Mouse (Mus musculus) common myeloid progenitor, adult 5-6 weeks (primary cell): ENCODE measurements around the gene Ncor1. TPM values are rescaled to one million over a fixed set of nuclear protein-coding genes. Genes with fewer than 3 reads are reported as not detected.
A peak's percentile ranks its signal among the peaks of the same experiment; 100 is the strongest.
"Not testable (repeated sequence)": the region's sequence is repeated elsewhere in the genome, so short reads cannot be mapped to it uniquely, and the experiment has no call there.

Source experiments
- ATAC-seq: replicated peaks from 2 replicates; pipeline ENCODE4 v1.8.0; 2016; ENCODE audit warnings: low read depth, mild to moderate bottlenecking, moderate TSS enrichment, inconsistent platforms; ENCODE audit not compliant: poor library complexity, severe bottlenecking
- total RNA-seq: library from RNA; stranded (forward); fragments of 200-1000, 187-1606 nt; gene quantifications from 2 replicates; pipeline ENCODE4 v1.2.3, GENCODE M21; 2017

Gene Ncor1
- total RNA-seq, 1 experiment from 2014 or later = 349 TPM

- 0 out of 2 replicates have a peak, but pooled peaks have one; percentile 11 for ATAC-seq
Observed at GRCm38 (mm10) chr11:62387608-62388330, 70.6 kb downstream of the Ncor1 start.

GRCm38 (mm10) chr11:62377202-62377851, 81.0 kb downstream of the Ncor1 start:
- not testable (repeated sequence) for ATAC-seq

GRCm38 (mm10) chr11:62371776-62372175, 86.6 kb downstream of the Ncor1 start:
- ATAC-seq = no peak

- ATAC-seq = no peak
Observed at GRCm38 (mm10) chr11:62369924-62370323, 88.4 kb downstream of the Ncor1 start.

GRCm38 (mm10) chr11:62366879-62367278, 91.5 kb downstream of the Ncor1 start:
- ATAC-seq = no peak

- no peak for ATAC-seq
Observed at GRCm38 (mm10) chr11:62355216-62355615, 103.1 kb downstream of the Ncor1 start.

- ATAC-seq = no peak
Observed at GRCm38 (mm10) chr11:62351948-62352347, 106.4 kb downstream of the Ncor1 start.

GRCm38 (mm10) chr11:62343002-62343401, 115.3 kb downstream of the Ncor1 start:
- ATAC-seq = no peak

GRCm38 (mm10) chr11:62332228-62332627, 126.1 kb downstream of the Ncor1 start:
- ATAC-seq = no peak

- no peak for ATAC-seq
Observed at GRCm38 (mm10) chr11:62331141-62331540, 127.2 kb downstream of the Ncor1 start.

GRCm38 (mm10) chr11:62323659-62324058, 134.7 kb downstream of the Ncor1 start:
- ATAC-seq = no peak

- no peak for ATAC-seq
Observed at GRCm38 (mm10) chr11:62320097-62320496, 138.2 kb downstream of the Ncor1 start.

GRCm38 (mm10) chr11:62317746-62318145, 140.6 kb downstream of the Ncor1 start:
- no peak for ATAC-seq

- ATAC-seq = no peak
Observed at GRCm38 (mm10) chr11:62314984-62315383, 143.4 kb downstream of the Ncor1 start.

GRCm38 (mm10) chr11:62309296-62309695, 149.0 kb downstream of the Ncor1 start:
- ATAC-seq = no peak

- ATAC-seq = no peak
Observed at GRCm38 (mm10) chr11:62305866-62306265, 152.5 kb downstream of the Ncor1 start.

- no peak for ATAC-seq
Observed at GRCm38 (mm10) chr11:62298883-62299282, 159.5 kb downstream of the Ncor1 start.

GRCm38 (mm10) chr11:62294121-62294520, 164.2 kb downstream of the Ncor1 start:
- ATAC-seq = no peak

GRCm38 (mm10) chr11:62287700-62288099, 170.6 kb downstream of the Ncor1 start:
- no peak for ATAC-seq

GRCm38 (mm10) chr11:62285020-62285419, 173.3 kb downstream of the Ncor1 start:
- no peak for ATAC-seq

GRCm38 (mm10) chr11:62284020-62284419, 174.3 kb downstream of the Ncor1 start:
- ATAC-seq = not testable (repeated sequence)

GRCm38 (mm10) chr11:62281601-62281997, 176.7 kb downstream of the Ncor1 start:
- ATAC-seq = no peak
